13 mouse cellular contexts compared by ENCODE assay signal in the genomic region with DNA sequence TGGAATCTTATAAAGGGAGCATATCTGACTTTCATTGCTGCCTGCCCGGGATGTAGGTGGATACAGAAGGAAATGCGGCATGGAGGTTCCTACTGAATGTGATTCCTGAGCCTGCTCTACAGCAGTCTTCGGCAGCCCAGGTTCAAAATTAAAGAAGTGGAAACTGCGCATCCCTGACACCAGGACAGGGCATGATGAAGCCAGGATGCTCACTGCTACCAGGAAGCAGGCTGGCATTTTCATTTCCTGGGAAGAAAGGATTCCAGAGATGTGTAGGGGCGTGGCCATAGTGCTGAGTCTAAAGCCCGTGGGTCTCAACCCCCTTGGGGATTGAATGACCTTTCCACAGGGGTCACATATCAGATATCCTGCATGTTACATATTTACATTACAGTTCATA. TPM values are rescaled to one million over a fixed set of nuclear protein-coding genes. Genes with fewer than 3 reads are reported as not detected.
DNase-seq lines count a peak whose midpoint lies in the region; ATAC-seq lines count a peak whose summit lies in the region.
"Had no signal": no experiment of that assay in that cellular context is flagged by ENCODE, and none has a peak within 500 bp of the region (broad histone marks: within the 10 kb centered on the region; RNA-seq: fewer than 3 reads in every experiment).

No protein-coding gene starts in this region.

- H3K4me1 ChIP-seq in embryonic facial prominence, embryonic 14.5 days (ENCODE audit: control insufficient read depth, insufficient read depth, low read length) = peaks cover 8% of the 10 kb centered on the region; the same call in 1 of the 2 replicates
- peaks cover 31% of the 10 kb centered on the region for H3K4me1 ChIP-seq in forebrain, embryonic 14.5 days (ENCODE audit: control insufficient read depth, insufficient read depth, low read length)
- H3K4me1 ChIP-seq in limb, embryonic 13.5 days = peaks cover 36% of the 10 kb centered on the region
- peaks cover 92% of the 10 kb centered on the region for H3K4me1 ChIP-seq in neural tube, embryonic 13.5 days (replicated peaks)

- no peak overlapping the region for H3K27ac ChIP-seq in embryonic facial prominence, embryonic 14.5 days (replicated peaks; ENCODE audit: low read depth, low read length)
- H3K27ac ChIP-seq in forebrain, embryonic 14.5 days (ENCODE audit: low read depth, low read length) = peak overlapping the region; percentile 94; the same call in 1 of the 2 replicates
- no peak overlapping the region for H3K27ac ChIP-seq in limb, embryonic 13.5 days
- H3K27ac ChIP-seq in neural tube, embryonic 13.5 days (replicated peaks) = peak overlapping the region; percentile 97
- H3K27ac ChIP-seq: liver, embryonic 14.5 days had no signal

- no peak for DNase-seq in embryonic facial prominence, embryonic 14.5 days (ENCODE audit: low spot score)
- no peak for DNase-seq in forebrain, embryonic 14.5 days (ENCODE audit: low spot score)
- DNase-seq in spleen, postnatal 14 days (ENCODE audit: low spot score in 2 of 2) = no peak
- no peak for DNase-seq in urinary bladder, postnatal 14 days (ENCODE audit: low spot score)
- DNase-seq in frontal cortex, postnatal 14 days (ENCODE audit: low spot score in 2 of 2) = no peak
- DNase-seq in frontal cortex, postnatal 10 days (ENCODE audit: low spot score in 2 of 2) = no peak
- DNase-seq: adrenal gland, postnatal 25 days; kidney, postnatal 25 days; thymus, adult 18-20 months had no signal

- peak overlapping the region; percentile 70; the same call in 1 of the 2 replicates for H3K4me3 ChIP-seq in embryonic facial prominence, embryonic 14.5 days (ENCODE audit: low read depth, low read length)
- peak overlapping the region; percentile 84 for H3K4me3 ChIP-seq in forebrain, embryonic 14.5 days (ENCODE audit: low read depth, low read length)
- 0 out of 2 replicates have a peak overlapping the region, but pooled peaks have one; percentile 70 for H3K4me3 ChIP-seq in limb, embryonic 13.5 days
- H3K4me3 ChIP-seq in neural tube, embryonic 13.5 days = peak overlapping the region; percentile 83

- no peak for ATAC-seq in embryonic facial prominence, embryonic 14.5 days (ENCODE audit: low read depth)
- ATAC-seq in forebrain, embryonic 14.5 days = no peak
- ATAC-seq in limb, embryonic 13.5 days (ENCODE audit: low FRiP score, low read depth) = no peak
- ATAC-seq in neural tube, embryonic 13.5 days (ENCODE audit: low read depth) = no peak

- H3K36me3 ChIP-seq in embryonic facial prominence, embryonic 14.5 days (ENCODE audit: control insufficient read depth, insufficient read depth, low read length) = no peaks in the 10 kb centered on the region
- H3K36me3 ChIP-seq in forebrain, embryonic 14.5 days (ENCODE audit: control insufficient read depth, insufficient read depth, low read length) = no peaks in the 10 kb centered on the region
- H3K36me3 ChIP-seq in limb, embryonic 13.5 days = no peaks in the 10 kb centered on the region
- no peaks in the 10 kb centered on the region for H3K36me3 ChIP-seq in neural tube, embryonic 13.5 days

- H3K4me2 ChIP-seq in embryonic facial prominence, embryonic 14.5 days (ENCODE audit: low read depth, low read length) = peak overlapping the region; percentile 98
- H3K4me2 ChIP-seq in forebrain, embryonic 14.5 days (ENCODE audit: low read length) = peak overlapping the region; percentile 92
- peak overlapping the region; percentile 99 for H3K4me2 ChIP-seq in limb, embryonic 13.5 days (replicated peaks)
- peak overlapping the region; percentile 89 for H3K4me2 ChIP-seq in neural tube, embryonic 13.5 days
- H3K4me2 ChIP-seq: heart, embryonic 11.5 days had no signal

- H3K27me3 ChIP-seq in embryonic facial prominence, embryonic 14.5 days (replicated peaks; ENCODE audit: control insufficient read depth, insufficient read depth, low read length) = peaks cover 25% of the 10 kb centered on the region
- no peaks in the 10 kb centered on the region for H3K27me3 ChIP-seq in forebrain, embryonic 14.5 days (replicated peaks; ENCODE audit: control insufficient read depth, insufficient read depth, low read length)
- H3K27me3 ChIP-seq in limb, embryonic 13.5 days = peaks cover 49% of the 10 kb centered on the region
- H3K27me3 ChIP-seq in neural tube, embryonic 13.5 days = peaks cover 10% of the 10 kb centered on the region

- peak overlapping the region; percentile 76; the same call in 1 of the 2 replicates for H3K9ac ChIP-seq in embryonic facial prominence, embryonic 14.5 days (ENCODE audit: low read depth, low read length)
- H3K9ac ChIP-seq in forebrain, embryonic 14.5 days (ENCODE audit: low read length) = peak overlapping the region; percentile 74
- no peak overlapping the region for H3K9ac ChIP-seq in limb, embryonic 13.5 days
- peak overlapping the region; percentile 97 for H3K9ac ChIP-seq in neural tube, embryonic 13.5 days
- H3K9ac ChIP-seq: liver, embryonic 14.5 days had no signal

- H3K9me3 ChIP-seq in embryonic facial prominence, embryonic 14.5 days (ENCODE audit: control insufficient read depth, low read length) = no peaks in the 10 kb centered on the region
- H3K9me3 ChIP-seq in forebrain, embryonic 14.5 days (replicated peaks; ENCODE audit: control insufficient read depth, low read length) = no peaks in the 10 kb centered on the region
- H3K9me3 ChIP-seq in limb, embryonic 13.5 days = no peaks in the 10 kb centered on the region
- H3K9me3 ChIP-seq in neural tube, embryonic 13.5 days = no peaks in the 10 kb centered on the region

- 65% methylated on average over 6 of the region's 6 CpGs for WGBS in embryonic facial prominence, embryonic 14.5 days
- WGBS in forebrain, embryonic 14.5 days = 42% methylated on average over 6 of the region's 6 CpGs
- 75% methylated on average over 6 of the region's 6 CpGs for whole genome bisulfite sequencing in limb, embryonic 13.5 days
- WGBS in neural tube, embryonic 13.5 days = 52% methylated on average over 6 of the region's 6 CpGs

RNA-seq across cellular contexts. Expression of a gene that starts 2.7 kb away (rescaled TPM):
- polyA plus RNA-seq in embryonic facial prominence, embryonic 14.5 days (2014; fragmentation: Nextera tagmentation; extraction: Ambion mirVana) = 19.6 and 26.1 TPM in 2 replicates
- 20.6 and 23.6 TPM in 2 replicates for polyA plus RNA-seq in forebrain, embryonic 14.5 days (2014; fragmentation: Nextera tagmentation; extraction: Ambion mirVana)
- 25.3 and 25.6 TPM in 2 replicates for polyA plus RNA-seq in limb, embryonic 13.5 days (2015; fragmentation: Nextera tagmentation; extraction: Ambion mirVana)
- polyA plus RNA-seq in neural tube, embryonic 13.5 days (2015; fragmentation: Nextera tagmentation; extraction: Ambion mirVana) = 41.4 and 49.6 TPM in 2 replicates

Comparison
In these comparisons a context has a peak if more than half of its experiments do, and no peak if none do; other contexts are left out.
1. H3K27ac ChIP-seq: peak in forebrain, embryonic 14.5 days (single experiment) and neural tube, embryonic 13.5 days (single experiment); none in embryonic facial prominence, embryonic 14.5 days (single experiment) and limb, embryonic 13.5 days (single experiment).
2. Peak in every context shown above with its lines, with median percentiles within 50 percentile points of each other: H3K4me2 ChIP-seq and H3K4me3 ChIP-seq.